Mouse (Mus musculus) E14TG2a.4 (cell line): ENCODE measurements around the gene Slc7a4.

ENCODE experiments used
- CTCF ChIP-seq: conservative IDR thresholded peaks from 2 replicates; pipeline ENCODE4 v1.5.1; 2014; ENCODE audit warnings: low read length
- POU5F1 ChIP-seq: IDR thresholded peaks from 2 replicates; pipeline ENCODE4 v1.6.1; 2014; ENCODE audit warnings: low read length, borderline replicate concordance

DNA sequence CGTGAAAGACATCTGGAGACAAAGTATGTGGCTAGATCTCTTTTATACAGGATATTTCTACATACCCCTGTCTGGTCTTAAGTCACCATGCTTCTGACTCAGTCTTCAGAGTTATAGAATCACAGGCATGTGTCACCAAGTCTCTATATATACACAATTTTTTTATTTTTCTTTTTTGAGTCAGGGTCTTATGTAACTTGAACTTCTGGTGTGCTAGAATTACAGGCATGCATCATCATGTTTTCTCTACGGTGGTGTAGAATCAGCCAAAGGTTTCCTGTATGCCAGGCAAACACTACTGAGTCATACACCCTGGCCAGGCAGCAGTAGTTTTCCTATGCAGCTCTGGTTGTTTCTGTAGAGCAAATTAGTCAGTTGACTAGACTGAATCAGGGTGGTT lies 40.4 kb downstream of the Slc7a4 start:
- TF ChIP-seq CTCF, result no peak
- no peak for TF ChIP-seq POU5F1
